Mouse (Mus musculus) liver, postnatal 0 days (tissue): ENCODE data around the gene Tsc22d1. TPM values are rescaled to one million over a fixed set of nuclear protein-coding genes. Genes with fewer than 3 reads are reported as not detected.

Source experiments
- ATAC-seq: fragments of 200-750 bp; cut with Nextera tagmentation; 2 replicates; pipeline ENCODE4 v1.8.0; 2017; ENCODE audit warnings: mild to moderate bottlenecking, moderate library complexity
- DNase-seq: peaks from one replicate; pipeline ENCODE4 v3.0.0-alpha.2; 2016
- H3K27ac ChIP-seq: fragments of 300-500 bp; sonication (generic); 2 replicates; pipeline ENCODE4 v1.5.1; 2014; ENCODE audit warnings: antibody characterized with exemption, moderate library complexity, mild to moderate bottlenecking, low read depth
- H3K27me3 ChIP-seq: fragments of 300-500 bp; sonication (generic); 2 replicates; pipeline ENCODE4 v1.6.1; 2014; ENCODE audit warnings: low read length, control low read depth, mixed read lengths; ENCODE audit not compliant: insufficient read depth
- H3K36me3 ChIP-seq: fragments of 300-500 bp; sonication (generic); replicated peaks from 2 replicates; pipeline ENCODE4 v1.6.1; 2014; ENCODE audit warnings: mild to moderate bottlenecking, control low read depth, low read length, moderate library complexity, mixed read lengths; ENCODE audit not compliant: insufficient read depth
- H3K4me1 ChIP-seq: fragments of 300-500 bp; sonication (generic); 2 replicates; pipeline ENCODE4 v1.6.1; 2014; ENCODE audit warnings: antibody characterized with exemption, mild to moderate bottlenecking, control low read depth; ENCODE audit not compliant: insufficient read depth
- H3K4me2 ChIP-seq: fragments of 300-500 bp; sonication (generic); 2 replicates; pipeline ENCODE4 v1.6.1; 2014; ENCODE audit warnings: low read depth, mild to moderate bottlenecking, low read length, moderate library complexity, mixed read lengths
- H3K4me3 ChIP-seq: fragments of 300-500 bp; sonication (generic); 2 replicates; pipeline ENCODE4 v1.5.1; 2014; ENCODE audit warnings: low read depth, low read length
- H3K9ac ChIP-seq: fragments of 300-500 bp; sonication (generic); replicated peaks from 2 replicates; pipeline ENCODE4 v1.6.1; 2014; ENCODE audit warnings: mild to moderate bottlenecking, moderate library complexity
- H3K9me3 ChIP-seq: fragments of 300-500 bp; sonication (generic); 2 replicates; pipeline ENCODE4 v1.6.1; 2016; ENCODE audit warnings: mild to moderate bottlenecking, control low read depth, low read length, mixed read lengths
- CTCF ChIP-seq: sonication (generic); IDR thresholded peaks from 2 replicates; pipeline ENCODE4 v1.5.1; 2016; ENCODE audit warnings: antibody characterized with exemption, low read depth
- EP300 ChIP-seq: IDR thresholded peaks from 2 replicates; pipeline ENCODE4 v1.6.1; 2016; ENCODE audit warnings: antibody characterized with exemption, low read depth, mild to moderate bottlenecking
- WGBS: fragments of 180-500 bp; shearing (Covaris S2); extraction: QIAGEN DNeasy Blood & Tissue Kit; methylation state at CpG from one replicate; pipeline ENCODE4 v1.1.7; 2014; ENCODE audit not compliant: insufficient replicate concordance; 5-methylcytosine and 5-hydroxymethylcytosine counted together
- polyA plus RNA-seq: library from polyadenylated mRNA; unstranded; fragments of >200 nt; fragmentation: Nextera tagmentation; extraction: Ambion mirVana; gene quantifications from 2 replicates; pipeline ENCODE4 v1.2.1, GENCODE M21; 2015

Tsc22d1 gene
- polyA plus RNA-seq, 1 experiment from 2014 or later: 137 TPM

GRCm38 (mm10) chr14:76428855-76429254 is 14.1 kb downstream of the Tsc22d1 start:
- Histone ChIP-seq H3K9me3 (no peaks in the 10 kb centered on the region), H3K4me1 (peaks cover 2% of the 10 kb centered on the region; the same call in 1 of the 2 replicates), H3K27me3 (no peaks in the 10 kb centered on the region), H3K36me3 (no peaks in the 10 kb centered on the region), H3K4me2 (no peak overlapping the region), H3K4me3 (no peak overlapping the region), H3K27ac (no peak overlapping the region), H3K9ac (no peak overlapping the region)
- DNase-seq (no peak), ATAC-seq (no peak)
- 52% methylated on average over 2 of the region's 2 CpGs for WGBS
- TF ChIP-seq CTCF (no peak), EP300 (no peak)

- ATAC-seq: no peak
- TF ChIP-seq EP300: no peak
- TF ChIP-seq CTCF: no peak
- H3K27me3 ChIP-seq: no peaks in the 10 kb centered on the region
- H3K9me3 ChIP-seq: no peaks in the 10 kb centered on the region
- 82% methylated on average over 4 of the region's 4 CpGs for WGBS
- peaks cover 2% of the 10 kb centered on the region; the same call in 1 of the 2 replicates for H3K4me1 ChIP-seq
- no peak overlapping the region for H3K27ac ChIP-seq
- no peak overlapping the region for H3K4me3 ChIP-seq
- no peak overlapping the region for H3K4me2 ChIP-seq
- no peak for DNase-seq
- no peaks in the 10 kb centered on the region for H3K36me3 ChIP-seq
- H3K9ac ChIP-seq: no peak overlapping the region
These were observed 17.2 kb downstream of the Tsc22d1 start for GRCm38 (mm10) chr14:76431918-76432317.

GRCm38 (mm10) chr14:76432369-76432768 is 17.6 kb downstream of the Tsc22d1 start:
- no peaks in the 10 kb centered on the region for H3K9me3 ChIP-seq
- no peaks in the 10 kb centered on the region for H3K27me3 ChIP-seq
- TF ChIP-seq CTCF (no peak), EP300 (no peak)
- H3K36me3 ChIP-seq: no peaks in the 10 kb centered on the region
- H3K9ac ChIP-seq: no peak overlapping the region
- DNase-seq: no peak
- H3K4me1 ChIP-seq: peaks cover 2% of the 10 kb centered on the region; the same call in 1 of the 2 replicates
- WGBS: 83% methylated on average over 7 of the region's 7 CpGs
- no peak overlapping the region for H3K27ac ChIP-seq
- ATAC-seq: no peak
- no peak overlapping the region for H3K4me2 ChIP-seq
- no peak overlapping the region for H3K4me3 ChIP-seq

- no peak for TF ChIP-seq EP300
- TF ChIP-seq CTCF: no peak
- no peak overlapping the region for H3K27ac ChIP-seq
- peaks cover 2% of the 10 kb centered on the region; the same call in 1 of the 2 replicates for H3K4me1 ChIP-seq
- H3K27me3 ChIP-seq: no peaks in the 10 kb centered on the region
- H3K9ac ChIP-seq: no peak overlapping the region
- ATAC-seq (no peak), DNase-seq (no peak)
- H3K36me3 ChIP-seq: no peaks in the 10 kb centered on the region
- H3K4me2 ChIP-seq: no peak overlapping the region
- no peak overlapping the region for H3K4me3 ChIP-seq
- WGBS: 84% methylated on average over 8 of the region's 8 CpGs
- H3K9me3 ChIP-seq: no peaks in the 10 kb centered on the region
These were observed 18.1 kb downstream of the Tsc22d1 start for GRCm38 (mm10) chr14:76432816-76433215.

- H3K27me3 ChIP-seq: no peaks in the 10 kb centered on the region
- DNase-seq (no peak), ATAC-seq (no peak)
- no peak overlapping the region for H3K9ac ChIP-seq
- H3K4me1 ChIP-seq: no peaks in the 10 kb centered on the region
- no peak overlapping the region for H3K27ac ChIP-seq
- TF ChIP-seq EP300 (no peak), CTCF (no peak)
- H3K4me3 ChIP-seq: no peak overlapping the region
- no peaks in the 10 kb centered on the region for H3K36me3 ChIP-seq
- 74% methylated on average over 10 of the region's 10 CpGs for WGBS
- H3K9me3 ChIP-seq: no peaks in the 10 kb centered on the region
- H3K4me2 ChIP-seq: no peak overlapping the region
These were observed 27.4 kb downstream of the Tsc22d1 start for GRCm38 (mm10) chr14:76442160-76442559.

GRCm38 (mm10) chr14:76448987-76449386 is 34.2 kb downstream of the Tsc22d1 start:
- TF ChIP-seq EP300 (no peak), CTCF (no peak)
- no peaks in the 10 kb centered on the region for H3K9me3 ChIP-seq
- no peaks in the 10 kb centered on the region for H3K36me3 ChIP-seq
- no peak overlapping the region for H3K27ac ChIP-seq
- DNase-seq (no peak), ATAC-seq (no peak)
- H3K4me1 ChIP-seq: no peaks in the 10 kb centered on the region
- H3K27me3 ChIP-seq: no peaks in the 10 kb centered on the region
- H3K4me3 ChIP-seq: no peak overlapping the region
- H3K9ac ChIP-seq: no peak overlapping the region
- no peak overlapping the region for H3K4me2 ChIP-seq
- WGBS: 81% methylated on average over 4 of the region's 4 CpGs

GRCm38 (mm10) chr14:76451011-76451410 is 36.2 kb downstream of the Tsc22d1 start:
- no peak for TF ChIP-seq CTCF
- TF ChIP-seq EP300: no peak
- Histone ChIP-seq H3K27me3 (no peaks in the 10 kb centered on the region), H3K4me2 (no peak overlapping the region), H3K9ac (no peak overlapping the region), H3K4me3 (no peak overlapping the region), H3K27ac (no peak overlapping the region), H3K4me1 (no peaks in the 10 kb centered on the region), H3K36me3 (no peaks in the 10 kb centered on the region), H3K9me3 (no peaks in the 10 kb centered on the region)
- 65% methylated on average over 6 of the region's 6 CpGs for WGBS
- ATAC-seq: no peak
- no peak for DNase-seq
